Mouse (Mus musculus): ENCODE measurements at regions not wholly inside any gene's neighbourhood (a gene's known extent, or its start where the extent isn't known, plus 50 kb on each side); places are given as distances from the start of the nearest gene placed in this dataset.

GRCm38 (mm10) chr9:116241290-116241689, 66.1 kb upstream of the Tgfbr2 start:
- no peak for TF ChIP-seq CTCF (IDR thresholded peaks at IDR 0.05; ENCODE audit: borderline replicate concordance, insufficient read depth, low read depth, low read length)
- no peak for TF ChIP-seq POLR2A (IDR thresholded peaks at IDR 0.05; ENCODE audit: borderline replicate concordance, insufficient read depth, low read length)
